Mouse (Mus musculus): ENCODE measurements at regions not wholly inside any gene's neighbourhood (a gene's known extent, or its start where the extent isn't known, plus 50 kb on each side); places are given as distances from the start of the nearest gene placed in this dataset.

GRCm38 (mm10) chr2:67180962-67181361, 232.6 kb upstream of the Gm21830 start:
- H3K27me3 ChIP-seq (replicated peaks; ENCODE audit: control insufficient read depth, insufficient read depth, low read length) = no peaks in the 10 kb centered on the region
- H3K27ac ChIP-seq (ENCODE audit: low read length) = no peak overlapping the region
- ATAC-seq = no peak
- no peaks in the 10 kb centered on the region for H3K9me3 ChIP-seq (ENCODE audit: control insufficient read depth, low read length)
- 84% methylated on average over 3 of the region's 3 CpGs for WGBS
- H3K4me2 ChIP-seq (ENCODE audit: low read length) = no peak overlapping the region
- no peak overlapping the region for H3K4me3 ChIP-seq (replicated peaks; ENCODE audit: low read length)
- no peak overlapping the region for H3K9ac ChIP-seq (replicated peaks; ENCODE audit: low read depth, low read length)
- H3K4me1 ChIP-seq (replicated peaks; ENCODE audit: control insufficient read depth, insufficient read depth, low read length) = no peaks in the 10 kb centered on the region
- no peaks in the 10 kb centered on the region for H3K36me3 ChIP-seq (ENCODE audit: control insufficient read depth, insufficient read depth)

- no peaks in the 10 kb centered on the region for H3K9me3 ChIP-seq (ENCODE audit: control insufficient read depth, low read length)
- no peaks in the 10 kb centered on the region for H3K27me3 ChIP-seq (replicated peaks; ENCODE audit: control insufficient read depth, insufficient read depth, low read length)
- no peaks in the 10 kb centered on the region for H3K4me1 ChIP-seq (replicated peaks; ENCODE audit: control insufficient read depth, insufficient read depth, low read length)
- H3K27ac ChIP-seq (ENCODE audit: low read length) = no peak overlapping the region
- H3K4me3 ChIP-seq (replicated peaks; ENCODE audit: low read length) = no peak overlapping the region
- WGBS = 89% methylated on average over 2 of the region's 2 CpGs
- no peak overlapping the region for H3K9ac ChIP-seq (replicated peaks; ENCODE audit: low read depth, low read length)
- no peak for ATAC-seq
- H3K4me2 ChIP-seq (ENCODE audit: low read length) = no peak overlapping the region
- H3K36me3 ChIP-seq (ENCODE audit: control insufficient read depth, insufficient read depth) = no peaks in the 10 kb centered on the region
These were observed 192.3 kb upstream of the Gm21830 start for GRCm38 (mm10) chr2:67221061-67221802.

GRCm38 (mm10) chr2:67226299-67226698, 187.2 kb upstream of the Gm21830 start:
- WGBS = 88% methylated on average over 2 of the region's 2 CpGs
- no peak for ATAC-seq
- Histone ChIP-seq H3K27ac (ENCODE audit: low read length) (no peak overlapping the region), H3K9me3 (ENCODE audit: control insufficient read depth, low read length) (no peaks in the 10 kb centered on the region), H3K4me3 (replicated peaks; ENCODE audit: low read length) (no peak overlapping the region), H3K36me3 (ENCODE audit: control insufficient read depth, insufficient read depth) (no peaks in the 10 kb centered on the region), H3K9ac (replicated peaks; ENCODE audit: low read depth, low read length) (no peak overlapping the region), H3K4me2 (ENCODE audit: low read length) (no peak overlapping the region), H3K4me1 (replicated peaks; ENCODE audit: control insufficient read depth, insufficient read depth, low read length) (no peaks in the 10 kb centered on the region), H3K27me3 (replicated peaks; ENCODE audit: control insufficient read depth, insufficient read depth, low read length) (no peaks in the 10 kb centered on the region)

- WGBS = 8% methylated on average over 1 of the region's 1 CpGs
- peak; percentile 94 for ATAC-seq
- H3K27me3 ChIP-seq (replicated peaks; ENCODE audit: control insufficient read depth, insufficient read depth, low read length) = no peaks in the 10 kb centered on the region
- no peak overlapping the region for H3K4me3 ChIP-seq (replicated peaks; ENCODE audit: low read length)
- H3K9ac ChIP-seq (replicated peaks; ENCODE audit: low read depth, low read length) = no peak overlapping the region
- no peaks in the 10 kb centered on the region for H3K36me3 ChIP-seq (ENCODE audit: control insufficient read depth, insufficient read depth)
- H3K27ac ChIP-seq (ENCODE audit: low read length) = no peak overlapping the region
- H3K4me1 ChIP-seq (replicated peaks; ENCODE audit: control insufficient read depth, insufficient read depth, low read length) = peaks cover 3% of the 10 kb centered on the region; the same call in 1 of the 2 replicates
- H3K4me2 ChIP-seq (ENCODE audit: low read length) = no peak overlapping the region
- no peaks in the 10 kb centered on the region for H3K9me3 ChIP-seq (ENCODE audit: control insufficient read depth, low read length)
These were observed 156.1 kb upstream of the Gm21830 start for GRCm38 (mm10) chr2:67257455-67257854.
